Mouse (Mus musculus) fat pad, adult 2 months (tissue): ENCODE measurements around the gene Rad54l.

Experiments used
- DNase-seq: peaks from one replicate; pipeline ENCODE4 v3.0.0-alpha.2; 2011; ENCODE audit warnings: low read depth, low spot score; ENCODE audit errors: extremely low read depth

Gene Rad54l

DNA sequence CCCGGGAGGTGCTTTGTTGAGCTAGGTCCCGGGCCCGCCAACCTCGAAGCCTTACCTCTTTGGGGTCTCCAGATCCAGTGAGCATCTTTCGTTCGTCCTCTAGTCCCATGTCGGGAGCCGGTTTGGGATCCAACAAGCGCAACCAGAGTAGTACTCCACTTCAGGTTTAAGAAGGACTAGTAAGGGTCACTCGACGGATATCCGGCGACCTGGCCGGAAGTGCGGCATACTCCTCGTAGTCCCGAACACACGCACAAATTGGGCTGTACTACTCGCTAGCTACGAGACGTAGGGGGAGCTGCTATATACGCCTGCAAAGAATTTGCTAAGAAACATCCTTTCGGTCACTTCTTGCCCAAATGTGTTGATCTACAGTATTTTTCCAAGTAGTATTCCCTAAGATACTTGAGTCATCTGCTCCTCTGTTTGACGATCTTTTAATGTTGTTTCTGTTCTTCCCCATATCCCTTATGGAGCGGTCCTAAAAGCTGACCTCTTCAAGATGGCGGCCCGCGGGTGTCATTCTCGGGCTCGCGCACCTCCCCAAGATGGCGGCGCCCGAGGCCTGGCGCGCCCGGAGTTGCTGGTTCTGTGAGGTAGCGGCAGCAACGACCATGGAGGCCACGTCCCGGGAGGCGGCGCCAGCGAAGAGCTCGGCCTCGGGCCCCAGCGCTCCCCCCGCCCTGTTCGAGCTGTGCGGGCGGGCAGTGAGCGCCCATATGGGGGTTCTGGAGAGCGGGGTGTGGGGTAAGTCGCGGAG lies 48.4 kb downstream of the Rad54l start, which contains the start of the genes Uqcrh and Lrrc41:
Uqcrh (minus strand) TSS at position 211 of the 760 bp plus-strand sequence.
Lrrc41 (plus strand) TSS at position 409 of the 760 bp plus-strand sequence.
- DNase-seq, result peak; percentile 79

DNA sequence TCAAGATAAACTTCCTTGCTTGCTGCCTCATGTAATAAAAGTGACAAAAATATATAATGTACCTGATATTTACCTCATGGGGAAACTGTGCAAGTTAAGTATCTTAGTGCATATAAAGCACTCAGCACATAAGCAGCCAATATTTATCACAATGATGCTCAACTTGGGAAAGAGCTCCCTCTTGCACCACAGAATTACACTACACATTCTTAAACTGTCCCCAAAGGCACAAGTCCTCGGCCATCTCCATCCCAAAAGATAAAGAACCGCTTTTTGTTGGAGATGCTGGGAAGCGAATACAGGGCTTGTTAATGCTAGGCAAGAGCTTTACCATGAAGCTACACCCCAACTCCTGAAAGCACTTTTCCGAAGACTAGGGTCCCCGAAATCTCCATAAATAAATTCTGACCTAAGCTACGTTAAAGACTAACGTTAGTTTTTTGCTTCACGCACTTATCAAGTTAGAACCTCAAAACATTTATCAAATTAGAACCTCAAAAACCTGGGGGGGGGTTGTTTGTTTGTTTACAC lies 49.3 kb downstream of the Rad54l start:
- no peak for DNase-seq

DNA sequence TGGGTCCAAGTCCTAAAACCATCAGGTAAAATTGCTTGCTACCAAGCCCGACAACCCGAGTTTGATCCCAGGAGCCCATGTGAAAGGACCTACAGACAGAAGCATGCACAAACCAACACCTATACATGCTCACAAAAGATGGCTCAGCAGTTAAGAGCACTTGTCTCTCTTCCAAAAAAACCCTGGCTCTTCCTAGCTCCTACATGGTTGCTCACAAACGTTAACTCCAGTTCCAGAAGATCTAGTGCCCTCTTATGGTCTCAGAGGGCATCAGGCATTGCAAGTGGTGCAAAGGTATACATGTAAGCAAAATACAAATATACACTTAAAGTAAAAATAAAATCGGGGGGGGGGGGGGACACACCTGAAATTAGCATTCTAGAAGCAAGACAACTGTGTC lies 50.3 kb downstream of the Rad54l start:
- DNase-seq, result no peak

DNA sequence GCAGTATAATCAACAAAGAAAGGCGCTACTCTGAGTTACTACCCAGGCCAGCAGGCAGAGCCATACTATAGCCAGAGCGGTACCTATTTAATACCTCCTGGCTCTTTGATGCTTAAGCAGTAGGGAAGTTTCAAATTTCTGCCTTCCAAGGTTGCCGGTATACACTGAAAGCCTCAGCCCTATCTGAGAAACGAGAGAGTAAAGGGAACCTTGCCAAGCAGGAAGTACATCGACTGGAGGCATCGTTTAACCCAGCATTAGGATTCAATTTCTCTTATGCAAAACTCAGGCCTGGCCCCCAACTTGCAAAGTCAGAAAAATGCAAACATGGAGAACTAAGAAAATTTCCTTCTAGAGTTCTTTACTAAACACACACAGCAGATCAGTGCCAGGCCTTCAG lies 53.4 kb downstream of the Rad54l start:
- DNase-seq, result no peak

DNA sequence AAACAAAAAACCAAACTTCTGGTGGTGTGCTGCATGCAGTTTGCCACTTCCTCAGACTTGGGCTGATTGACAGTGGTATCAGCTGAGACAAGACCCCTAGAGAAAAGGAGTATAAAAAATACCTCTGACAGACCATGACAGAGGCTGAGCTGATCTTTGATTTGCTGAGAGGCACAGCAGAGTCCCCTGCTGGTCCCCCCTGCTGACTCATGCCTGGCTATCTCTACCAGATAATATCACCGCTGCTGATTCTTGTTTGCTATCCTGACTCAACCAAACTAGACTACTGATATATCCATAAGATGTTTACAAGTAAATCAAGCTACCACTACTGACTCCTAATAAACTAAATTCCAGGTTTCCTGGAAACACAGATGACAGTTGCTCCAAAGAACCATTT lies 59.6 kb downstream of the Rad54l start:
- no peak for DNase-seq

DNA sequence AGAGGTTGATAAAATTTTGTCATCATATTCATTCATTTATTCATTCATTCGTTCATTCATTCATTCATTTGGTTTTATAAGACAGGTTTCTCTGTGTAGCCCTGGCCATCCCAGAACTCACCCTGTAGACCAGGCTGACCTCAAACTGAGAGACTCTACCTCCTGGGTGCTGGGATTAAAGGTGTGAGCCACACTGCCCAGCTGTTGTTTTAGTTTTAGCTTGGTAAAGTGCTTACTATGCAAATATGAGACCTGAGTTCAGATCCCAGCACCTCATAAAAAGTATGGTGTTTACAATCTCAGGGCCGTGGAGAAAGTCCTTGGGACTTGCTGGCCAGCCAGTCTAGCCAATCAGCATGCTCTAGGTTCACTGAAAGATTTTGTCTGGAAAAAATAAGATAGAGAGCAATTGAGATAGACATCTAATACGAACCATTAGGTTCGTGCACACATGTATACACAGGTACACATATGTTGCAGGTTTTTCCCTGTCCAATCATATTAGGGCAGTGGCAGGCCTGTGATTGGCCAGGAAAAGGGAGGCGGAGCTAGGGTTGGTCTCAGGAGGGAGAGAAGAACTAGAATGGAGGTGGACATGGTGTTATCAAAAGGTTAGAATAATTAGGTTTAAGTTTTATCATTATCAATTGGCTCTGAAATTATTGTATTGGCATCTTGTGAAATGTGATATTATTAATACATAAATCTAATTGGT lies 64.3 kb downstream of the Rad54l start:
- no peak for DNase-seq

DNA sequence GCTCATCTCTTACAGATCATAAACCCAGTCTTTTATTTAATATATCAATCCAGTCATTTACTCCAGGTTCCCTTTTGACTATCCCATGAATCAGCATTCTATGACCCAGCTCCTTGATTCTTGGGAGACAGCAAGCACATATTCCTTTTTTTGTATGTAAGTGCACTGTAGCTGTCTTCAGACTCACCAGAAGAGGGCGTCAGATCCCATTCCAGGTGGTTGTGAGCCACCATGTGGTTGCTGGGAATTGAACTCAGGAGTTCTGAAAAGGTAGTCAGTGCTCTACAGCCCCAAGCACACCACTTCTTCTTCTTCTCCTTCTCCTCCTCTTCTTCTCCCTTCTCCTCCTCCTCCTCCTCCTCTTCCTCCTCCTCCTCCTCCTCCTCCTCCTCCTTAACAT lies 65.9 kb downstream of the Rad54l start:
- DNase-seq, result no peak

DNA sequence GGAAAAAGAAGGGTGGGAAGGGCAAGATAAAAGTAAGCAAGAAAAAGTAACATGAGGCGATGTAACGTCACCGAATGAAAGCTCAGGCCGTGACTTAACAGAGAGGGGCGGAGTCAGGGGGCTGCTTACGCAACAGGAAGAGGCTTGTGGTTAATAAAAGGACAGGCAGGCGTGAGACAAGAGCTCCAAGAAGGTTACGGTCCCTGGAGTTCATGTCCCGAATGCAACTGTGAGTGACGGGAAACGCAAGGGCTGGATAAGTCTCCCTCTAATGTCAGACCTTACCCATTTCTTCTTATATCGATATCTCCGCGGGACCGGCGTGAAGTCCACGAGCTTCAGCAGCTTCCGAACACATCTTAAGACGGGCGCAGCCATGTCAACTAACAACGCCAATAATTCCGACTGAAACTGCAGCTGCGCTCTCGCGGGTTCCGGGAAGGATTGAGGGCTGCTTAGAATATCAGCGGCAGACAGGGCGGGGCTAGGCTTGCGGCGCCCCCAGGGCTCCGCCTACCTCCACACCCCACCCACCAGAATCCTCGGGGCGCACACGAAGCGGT lies 70.0 kb downstream of the Rad54l start, which contains the start of gene Nsun4:
Nsun4 (minus strand) TSS at position 478 of the 563 bp plus-strand sequence.
- DNase-seq, result peak; percentile 51

DNA sequence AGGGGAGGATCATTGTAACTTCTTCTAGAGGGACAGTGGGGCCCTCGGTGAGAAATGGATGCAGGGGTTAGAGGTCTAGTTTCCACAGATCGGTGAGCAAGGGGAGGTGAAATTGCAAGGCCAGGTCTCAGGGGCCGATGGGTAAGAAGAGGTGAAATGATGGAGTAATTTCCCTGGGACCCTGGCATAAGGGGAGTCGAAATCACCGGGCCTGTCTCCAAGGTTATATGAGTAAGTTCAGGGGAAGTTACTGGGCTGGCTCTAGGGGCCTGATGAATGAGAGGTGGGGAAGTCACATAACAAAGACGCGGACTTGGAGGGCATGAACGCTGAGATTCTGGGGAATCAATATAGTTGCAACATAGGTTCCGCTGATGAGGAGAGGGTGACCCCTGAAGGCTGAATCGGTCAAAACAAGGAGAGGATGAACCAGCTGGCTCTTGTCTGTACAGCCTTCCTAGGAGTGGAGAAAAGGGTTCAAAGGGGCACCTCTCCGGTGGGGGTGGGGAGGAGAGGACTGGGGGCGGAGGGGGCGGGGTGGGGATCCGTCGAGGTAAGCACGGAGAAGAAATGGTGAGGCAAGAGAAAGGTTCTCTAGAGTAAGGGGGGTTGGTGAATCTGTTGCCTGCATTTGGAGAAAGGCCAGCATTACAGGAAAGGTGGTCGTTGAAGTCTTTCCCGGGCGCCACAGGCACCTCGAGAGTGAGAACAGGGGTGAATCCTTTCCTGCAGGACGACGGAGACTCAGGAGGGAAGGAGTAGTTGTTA lies 70.8 kb downstream of the Rad54l start:
- no peak for DNase-seq

DNA sequence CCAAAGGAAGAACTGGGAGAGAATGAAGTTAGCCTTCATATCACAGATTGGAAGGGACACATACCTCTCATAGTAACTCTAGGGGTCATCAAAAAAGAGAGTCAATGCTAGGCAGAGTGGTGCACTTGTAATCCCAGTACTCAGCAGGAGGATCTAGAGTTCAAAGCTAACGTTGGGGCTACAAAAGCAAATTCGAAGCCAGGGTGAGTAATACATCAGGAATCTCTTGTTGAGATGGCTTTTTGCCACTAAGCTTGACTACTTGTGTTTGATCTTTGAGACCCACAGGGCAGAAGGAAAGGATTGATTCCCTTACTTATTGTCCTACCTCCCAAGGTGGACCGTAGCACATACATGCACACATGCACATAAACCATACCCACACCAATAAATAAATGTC lies 74.3 kb downstream of the Rad54l start:
- no peak for DNase-seq

DNA sequence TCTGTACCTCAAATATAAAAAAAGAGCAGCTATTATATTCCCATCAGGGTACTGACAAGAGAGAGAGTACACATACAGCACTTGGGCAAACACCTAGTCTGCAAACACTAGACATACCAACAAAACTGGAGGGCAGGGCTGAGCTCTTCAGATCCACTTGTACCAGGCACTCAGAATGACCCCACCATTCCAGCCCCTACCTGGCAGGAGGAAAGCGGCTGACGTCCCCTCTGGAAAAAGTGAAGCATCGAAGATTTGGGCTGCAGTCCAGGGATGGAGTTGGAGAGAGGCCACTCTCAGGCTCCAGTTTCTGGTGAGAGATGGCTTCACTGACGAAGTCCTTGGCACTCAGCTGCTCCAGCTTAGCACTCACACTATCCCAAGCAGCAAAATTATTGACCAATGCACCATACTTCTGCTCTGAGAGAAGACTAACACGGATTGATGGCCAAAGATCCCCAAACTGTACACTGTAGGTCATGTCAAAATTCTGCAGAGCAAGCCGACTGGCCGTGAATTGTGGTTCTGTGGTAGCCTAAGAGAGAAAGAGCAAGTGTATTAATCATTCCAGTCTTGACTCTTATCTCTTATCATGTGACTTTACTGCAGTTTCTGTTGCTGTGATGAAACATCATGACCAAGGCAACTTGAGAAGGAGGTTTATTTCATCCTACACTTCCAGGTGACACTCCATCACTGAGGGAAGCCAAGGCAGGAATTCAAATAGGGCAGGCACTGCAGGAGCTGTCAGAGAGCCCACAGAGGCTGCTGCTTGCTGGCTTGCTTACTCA lies 75.2 kb downstream of the Rad54l start:
- no peak for DNase-seq

DNA sequence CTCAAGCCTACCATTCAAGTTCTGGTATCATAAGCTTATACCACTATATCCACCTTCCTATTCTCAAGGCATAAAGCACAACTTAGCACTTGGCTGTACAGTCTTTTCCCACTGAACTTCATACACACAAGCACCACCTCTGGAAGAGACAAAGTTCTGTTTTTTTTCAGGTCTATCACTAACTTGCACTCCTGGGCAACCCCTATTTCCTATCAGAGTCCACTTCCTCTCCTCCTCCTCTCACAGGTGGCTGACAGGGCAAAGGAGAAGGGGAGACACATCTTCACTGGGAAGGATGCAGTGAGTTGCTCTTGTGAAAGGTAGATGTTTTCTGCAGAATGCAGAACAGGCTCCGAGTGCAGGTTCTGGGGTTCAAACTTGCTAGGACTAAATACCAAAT lies 75.8 kb downstream of the Rad54l start:
- DNase-seq, result no peak

DNA sequence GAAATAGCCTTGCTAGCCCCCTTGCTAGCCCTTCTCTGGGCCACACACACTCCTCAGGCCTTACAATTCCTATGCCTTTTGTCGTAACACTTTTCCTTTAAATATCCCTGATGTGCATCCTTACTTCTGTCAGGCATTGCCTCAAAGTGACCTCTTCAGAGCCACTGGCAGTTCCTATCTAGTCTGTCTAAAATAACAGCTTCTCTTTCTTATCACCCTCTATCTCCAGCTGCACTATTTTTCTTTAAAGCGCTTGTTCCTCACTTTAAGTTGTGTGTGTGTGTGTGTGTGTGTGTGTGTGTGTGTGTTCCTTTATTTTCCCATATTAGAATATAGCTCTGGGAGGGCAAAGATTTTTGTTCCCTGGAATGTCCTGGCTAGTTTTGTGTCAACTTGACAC lies 76.9 kb downstream of the Rad54l start:
- no peak for DNase-seq
